Mouse (Mus musculus): ENCODE data around the gene Lum.
A peak's percentile ranks its signal among the peaks of the same experiment; 100 is the strongest.

The Lum gene

GRCm38 (mm10) chr10:97564957-97565856 lies at the start of gene Lum:
Lum (plus strand) TSS chr10:97565128.
- DNase-seq, result no peak

- no peak for DNase-seq
Measured at GRCm38 (mm10) chr10:97523366-97523765, 41.6 kb upstream of the Lum start.

GRCm38 (mm10) chr10:97535697-97536096 lies 29.2 kb upstream of the Lum start:
- no peak for DNase-seq

GRCm38 (mm10) chr10:97536921-97537320 lies 28.0 kb upstream of the Lum start:
- no peak for DNase-seq

GRCm38 (mm10) chr10:97538202-97538601 lies 26.7 kb upstream of the Lum start:
- no peak for DNase-seq

GRCm38 (mm10) chr10:97547740-97548139 lies 17.2 kb upstream of the Lum start:
- DNase-seq, result no peak

GRCm38 (mm10) chr10:97567489-97568135 lies 2.7 kb downstream of the Lum start:
- DNase-seq, result peak; percentile 27 to 39

- no peak for DNase-seq
Measured at GRCm38 (mm10) chr10:97582543-97583231, 17.8 kb downstream of the Lum start.

- no peak for DNase-seq
Measured at GRCm38 (mm10) chr10:97584176-97584575, 19.2 kb downstream of the Lum start.

GRCm38 (mm10) chr10:97587159-97587558 lies 22.2 kb downstream of the Lum start:
- DNase-seq, result no peak

GRCm38 (mm10) chr10:97589574-97589973 lies 24.6 kb downstream of the Lum start:
- DNase-seq, result no peak

GRCm38 (mm10) chr10:97591036-97591435 lies 26.1 kb downstream of the Lum start:
- no peak for DNase-seq

- DNase-seq, result no peak
Measured at GRCm38 (mm10) chr10:97591685-97592084, 26.8 kb downstream of the Lum start.

GRCm38 (mm10) chr10:97595680-97596079 lies 30.8 kb downstream of the Lum start:
- no peak for DNase-seq

- DNase-seq, result no peak
Measured at GRCm38 (mm10) chr10:97601744-97602143, 36.8 kb downstream of the Lum start.

- DNase-seq, result no peak
Measured at GRCm38 (mm10) chr10:97603256-97603655, 38.3 kb downstream of the Lum start.

- DNase-seq, result no peak
Measured at GRCm38 (mm10) chr10:97606579-97606978, 41.7 kb downstream of the Lum start, which contains the start of gene Kera. Kera (plus strand) TSS chr10:97606879.

All from kidney, postnatal 25 days (tissue).